Mouse (Mus musculus) limb, embryonic 10.5 days (tissue): ENCODE results near the gene Shld1. TPM values are rescaled to one million over a fixed set of nuclear protein-coding genes. Genes with fewer than 3 reads are reported as not detected.

Experiments
- DNase-seq: peaks from one replicate; pipeline ENCODE4 v3.0.0-alpha.2; 2017; ENCODE audit warnings: low spot score
- H3K27ac ChIP-seq: fragments of 300-500 bp; sonication (generic); 2 replicates; pipeline ENCODE4 v1.5.1; 2016; ENCODE audit warnings: mild to moderate bottlenecking
- H3K27me3 ChIP-seq: fragments of 300-500 bp; sonication (generic); 2 replicates; pipeline ENCODE4 v1.6.1; 2016; ENCODE audit warnings: low read depth, mild to moderate bottlenecking; ENCODE audit not compliant: poor library complexity, severe bottlenecking
- H3K36me3 ChIP-seq: fragments of 300-500 bp; sonication (generic); 2 replicates; pipeline ENCODE4 v1.6.1; 2016; ENCODE audit warnings: mild to moderate bottlenecking, moderate library complexity
- H3K4me1 ChIP-seq: fragments of 300-500 bp; sonication (generic); 2 replicates; pipeline ENCODE4 v1.6.1; 2016
- H3K4me3 ChIP-seq: fragments of 300-500 bp; sonication (generic); 2 replicates; pipeline ENCODE4 v1.5.1; 2016; ENCODE audit warnings: mild to moderate bottlenecking, moderate library complexity
- H3K9me3 ChIP-seq: fragments of 300-500 bp; sonication (generic); replicated peaks from 2 replicates; pipeline ENCODE4 v1.6.1; 2016; ENCODE audit warnings: mild to moderate bottlenecking
- WGBS: fragments of 180-500 bp; shearing (Covaris S2); methylation state at CpG from one replicate; pipeline ENCODE4 v1.1.7; 2016; 5-methylcytosine and 5-hydroxymethylcytosine counted together
- polyA plus RNA-seq: library from polyadenylated mRNA; unstranded; fragments of >200 nt; fragmentation: Nextera tagmentation; extraction: Ambion mirVana; gene quantifications from 2 replicates; pipeline ENCODE4 v1.2.1, GENCODE M21; 2016

Shld1 gene
- polyA plus RNA-seq, 1 experiment from 2014 or later: 17.0 TPM

DNA sequence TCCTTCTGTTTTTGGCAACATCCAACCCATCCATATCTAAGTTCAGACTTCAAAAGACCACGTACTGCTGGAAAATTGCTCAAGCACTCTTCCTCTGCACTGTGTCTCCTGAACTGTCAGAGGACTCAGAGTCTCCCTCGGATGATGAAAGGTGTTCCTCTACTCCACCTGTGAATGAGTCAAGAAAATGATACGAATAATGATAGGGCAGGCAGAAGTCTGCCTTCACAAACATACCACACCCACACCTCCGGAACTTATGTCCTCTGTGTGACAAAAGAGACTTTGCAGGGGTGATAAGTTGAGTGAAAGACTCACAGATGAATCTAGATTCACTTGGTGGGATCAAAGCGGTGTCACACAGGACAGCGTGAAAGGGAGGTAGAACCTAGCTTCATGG lies 17.6 kb upstream of the Shld1 start:
- H3K9me3 ChIP-seq: no peaks in the 10 kb centered on the region
- H3K27me3 ChIP-seq: no peaks in the 10 kb centered on the region
- H3K4me1 ChIP-seq: no peaks in the 10 kb centered on the region
- no peak for DNase-seq
- no peak overlapping the region for H3K27ac ChIP-seq
- no peak overlapping the region for H3K4me3 ChIP-seq
- 77% methylated on average over 6 of the region's 6 CpGs for WGBS
- H3K36me3 ChIP-seq: no peaks in the 10 kb centered on the region

DNA sequence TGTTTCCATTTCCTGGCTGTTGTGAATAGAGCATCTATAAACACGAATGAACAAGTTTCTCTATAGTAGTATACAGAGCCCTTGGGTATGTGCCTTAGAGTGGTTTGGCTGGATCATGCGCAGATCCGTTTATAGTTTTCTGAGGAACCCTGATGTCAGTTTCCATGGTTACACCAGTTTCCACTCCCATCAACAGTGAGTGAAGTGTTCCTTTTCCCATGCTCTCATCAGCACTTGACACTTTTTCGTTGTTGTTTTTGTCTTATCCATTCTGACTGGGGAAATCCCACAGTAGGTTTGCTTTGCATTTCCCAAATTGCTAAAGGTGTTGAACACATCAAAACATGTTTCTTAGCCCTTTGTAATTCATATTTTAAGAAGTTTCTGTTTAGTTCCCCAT lies 16.4 kb upstream of the Shld1 start:
- no peak for DNase-seq
- Histone ChIP-seq H3K4me1 (no peaks in the 10 kb centered on the region), H3K27me3 (no peaks in the 10 kb centered on the region), H3K4me3 (no peak overlapping the region), H3K27ac (no peak overlapping the region), H3K36me3 (no peaks in the 10 kb centered on the region), H3K9me3 (no peaks in the 10 kb centered on the region)
- WGBS: 87% methylated on average over 4 of the region's 4 CpGs

DNA sequence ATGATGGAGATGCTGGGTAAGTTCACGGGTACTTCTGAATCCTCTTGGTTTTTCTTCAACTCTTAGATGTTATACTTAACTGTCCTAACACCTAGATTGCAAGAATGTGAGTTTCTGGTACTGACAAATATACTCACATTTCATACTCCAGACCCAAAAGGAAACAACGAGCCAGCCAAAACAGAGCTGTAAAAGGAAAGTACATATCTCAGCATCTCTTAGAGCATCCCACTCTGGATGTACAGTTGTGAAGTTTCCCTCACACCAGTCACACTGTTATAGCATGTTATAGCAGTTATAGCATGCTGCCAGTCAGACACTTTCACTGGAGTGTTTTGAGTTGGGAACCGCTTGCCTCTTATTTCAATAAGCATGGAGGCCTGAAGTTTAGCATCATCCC lies 14.6 kb upstream of the Shld1 start:
- DNase-seq: no peak
- Histone ChIP-seq H3K27me3 (no peaks in the 10 kb centered on the region), H3K36me3 (no peaks in the 10 kb centered on the region), H3K4me1 (no peaks in the 10 kb centered on the region), H3K9me3 (no peaks in the 10 kb centered on the region), H3K4me3 (no peak overlapping the region), H3K27ac (no peak overlapping the region)
- WGBS: 95% methylated on average over 3 of the region's 3 CpGs

DNA sequence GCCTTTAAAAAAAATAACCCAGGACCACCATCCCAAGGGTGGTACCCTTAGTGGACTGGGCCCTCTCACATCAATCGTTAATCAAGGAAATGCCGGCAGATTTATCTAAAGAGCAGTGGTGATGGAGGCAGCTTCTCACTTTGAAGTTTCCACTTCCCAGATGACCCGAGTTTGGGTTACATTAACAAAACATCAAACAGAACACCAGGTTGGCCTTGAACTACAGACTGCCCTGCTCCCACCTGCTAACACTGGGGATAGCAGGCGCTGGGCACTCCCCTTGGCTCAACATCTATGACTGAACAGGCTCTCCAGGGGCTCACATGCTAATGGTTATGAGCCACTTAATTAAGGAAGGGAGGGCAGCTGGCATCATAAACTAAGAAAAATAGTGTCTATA lies 10.6 kb upstream of the Shld1 start:
- Histone ChIP-seq H3K4me1 (no peaks in the 10 kb centered on the region), H3K36me3 (no peaks in the 10 kb centered on the region), H3K27ac (no peak overlapping the region), H3K27me3 (no peaks in the 10 kb centered on the region), H3K4me3 (no peak overlapping the region), H3K9me3 (no peaks in the 10 kb centered on the region)
- no peak for DNase-seq
- 74% methylated on average over 4 of the region's 4 CpGs for WGBS

DNA sequence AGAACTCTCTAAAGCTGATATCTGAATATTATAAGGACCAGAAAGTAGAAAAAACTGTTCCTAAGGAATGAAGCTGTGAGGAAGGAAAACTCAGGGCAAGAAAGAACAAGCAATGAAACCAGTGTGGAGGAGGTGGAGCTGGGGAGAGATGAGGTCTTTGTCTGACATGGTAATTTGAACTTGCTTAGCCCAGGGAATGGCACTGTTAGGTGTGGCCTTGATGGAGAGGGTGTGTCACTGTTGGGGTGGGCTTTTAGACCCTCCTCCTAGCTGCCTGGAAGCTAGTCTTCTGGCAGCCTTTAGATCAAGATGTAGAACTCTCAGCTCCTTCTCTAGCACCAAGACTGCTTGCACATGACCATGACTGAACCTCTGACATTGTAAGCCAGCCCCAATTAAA lies 1.7 kb upstream of the Shld1 start:
- Histone ChIP-seq H3K27ac (no peak overlapping the region), H3K36me3 (no peaks in the 10 kb centered on the region), H3K4me3 (no peak overlapping the region), H3K4me1 (no peaks in the 10 kb centered on the region), H3K27me3 (no peaks in the 10 kb centered on the region), H3K9me3 (no peaks in the 10 kb centered on the region)
- DNase-seq: no peak

DNA sequence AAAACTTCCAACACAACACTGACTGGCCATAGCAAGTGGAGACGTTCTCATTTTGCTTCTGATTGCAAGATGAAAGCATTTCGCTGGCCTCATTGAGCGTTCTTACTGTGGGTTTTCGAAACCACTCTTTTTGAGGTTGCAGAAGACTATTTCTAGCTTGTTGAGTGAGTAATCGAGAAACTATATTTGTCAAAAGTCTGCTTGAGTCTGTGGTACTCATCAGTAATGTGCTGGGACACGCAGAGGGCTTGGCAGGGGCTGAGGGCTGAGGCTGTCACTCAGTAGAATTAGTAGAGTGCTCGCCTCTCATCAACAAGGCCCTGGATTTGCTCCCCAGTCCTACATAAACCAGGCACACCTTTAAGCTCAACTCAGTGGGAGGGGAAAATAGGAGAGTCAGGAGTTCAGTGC lies 1.9 kb downstream of the Shld1 start:
- H3K4me1 ChIP-seq: no peaks in the 10 kb centered on the region
- H3K27me3 ChIP-seq: no peaks in the 10 kb centered on the region
- DNase-seq: no peak
- H3K4me3 ChIP-seq: no peak overlapping the region
- peaks cover 2% of the 10 kb centered on the region; the same call in 1 of the 2 replicates for H3K36me3 ChIP-seq
- no peaks in the 10 kb centered on the region for H3K9me3 ChIP-seq
- WGBS: 86% methylated on average over 7 of the region's 7 CpGs
- H3K27ac ChIP-seq: no peak overlapping the region

DNA sequence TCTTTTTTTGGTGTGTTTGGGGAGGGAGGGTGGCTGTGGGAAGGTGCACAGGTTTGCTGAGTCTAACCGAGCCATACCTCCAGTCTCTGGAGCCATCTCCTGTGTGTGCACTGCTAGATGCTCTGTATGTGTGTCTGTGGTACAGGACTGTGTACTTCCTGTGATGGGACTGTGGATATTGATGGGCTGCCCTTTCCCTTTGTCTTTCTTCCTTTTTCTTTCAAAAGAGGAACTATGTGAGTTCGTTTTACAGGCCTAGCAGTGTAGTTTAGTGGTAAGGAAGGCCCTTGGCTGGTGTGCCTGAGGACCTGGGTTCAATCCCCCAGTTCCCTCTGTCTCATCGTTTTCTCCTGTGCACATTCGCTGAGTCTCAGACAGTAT lies 2.4 kb downstream of the Shld1 start:
- no peak overlapping the region for H3K27ac ChIP-seq
- H3K9me3 ChIP-seq: no peaks in the 10 kb centered on the region
- H3K4me3 ChIP-seq: no peak overlapping the region
- 83% methylated on average over 4 of the region's 4 CpGs for WGBS
- no peak for DNase-seq
- H3K27me3 ChIP-seq: no peaks in the 10 kb centered on the region
- no peaks in the 10 kb centered on the region for H3K4me1 ChIP-seq
- H3K36me3 ChIP-seq: peaks cover 2% of the 10 kb centered on the region; the same call in 1 of the 2 replicates

DNA sequence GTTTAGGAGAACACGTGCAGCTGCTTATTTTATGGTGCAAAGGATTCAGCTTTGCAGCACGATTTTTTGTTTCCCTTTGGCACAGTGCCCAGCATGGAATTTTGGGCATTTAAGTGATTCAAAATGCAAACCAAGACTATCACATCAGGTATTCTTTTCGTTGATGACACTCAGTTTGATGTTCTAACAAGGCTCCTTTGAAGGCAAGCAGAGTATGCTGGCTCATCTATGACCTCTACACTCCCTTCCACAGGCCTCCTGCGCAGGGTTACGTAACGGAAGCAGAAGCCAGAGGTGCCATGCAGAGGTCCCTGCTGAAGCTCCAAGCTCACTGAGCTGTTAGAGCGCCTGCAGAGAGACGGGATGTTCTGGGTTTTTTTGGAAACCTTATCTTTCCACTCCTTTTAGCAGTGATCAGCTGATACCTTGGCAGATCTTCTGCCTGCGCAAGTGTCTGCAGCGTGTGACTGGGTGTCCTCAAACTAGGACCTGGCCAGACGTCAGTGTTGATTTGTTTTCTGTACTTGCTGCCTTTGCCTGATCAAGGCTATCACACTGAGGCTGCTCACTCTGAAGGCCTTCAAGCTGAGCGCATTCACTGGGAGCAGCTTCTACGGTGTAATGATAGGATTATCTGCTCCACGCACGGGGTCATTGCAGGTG lies 3.0 kb downstream of the Shld1 start:
- no peaks in the 10 kb centered on the region for H3K4me1 ChIP-seq
- WGBS: 88% methylated on average over 15 of the region's 15 CpGs
- H3K4me3 ChIP-seq: no peak overlapping the region
- DNase-seq: no peak
- H3K27me3 ChIP-seq: no peaks in the 10 kb centered on the region
- H3K36me3 ChIP-seq: peaks cover 2% of the 10 kb centered on the region; the same call in 1 of the 2 replicates
- no peaks in the 10 kb centered on the region for H3K9me3 ChIP-seq
- H3K27ac ChIP-seq: no peak overlapping the region

DNA sequence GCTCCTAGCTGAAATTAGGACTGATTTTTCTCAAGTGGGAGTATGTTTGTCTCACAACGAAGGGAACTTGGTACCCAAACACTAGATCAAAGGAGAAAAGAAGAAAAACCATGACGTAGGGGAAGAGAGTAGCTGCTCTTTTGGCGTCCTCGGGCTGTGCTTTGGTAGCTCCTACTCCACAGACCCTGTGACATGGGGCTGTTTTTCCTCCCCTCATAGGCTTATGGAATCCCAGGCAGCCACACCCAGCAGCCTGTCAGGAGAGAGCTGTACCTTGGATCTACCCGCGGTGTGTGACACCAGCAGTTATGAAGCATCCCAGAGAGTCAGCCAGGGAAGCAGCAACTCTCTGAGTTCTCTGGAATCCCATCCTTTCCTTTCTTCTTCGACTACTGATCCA lies 5.0 kb downstream of the Shld1 start:
- Histone ChIP-seq H3K27me3 (no peaks in the 10 kb centered on the region), H3K4me1 (no peaks in the 10 kb centered on the region), H3K27ac (no peak overlapping the region), H3K9me3 (no peaks in the 10 kb centered on the region), H3K36me3 (peaks cover 7% of the 10 kb centered on the region; the same call in 1 of the 2 replicates), H3K4me3 (no peak overlapping the region)
- WGBS: 70% methylated on average over 7 of the region's 7 CpGs
- DNase-seq: no peak

DNA sequence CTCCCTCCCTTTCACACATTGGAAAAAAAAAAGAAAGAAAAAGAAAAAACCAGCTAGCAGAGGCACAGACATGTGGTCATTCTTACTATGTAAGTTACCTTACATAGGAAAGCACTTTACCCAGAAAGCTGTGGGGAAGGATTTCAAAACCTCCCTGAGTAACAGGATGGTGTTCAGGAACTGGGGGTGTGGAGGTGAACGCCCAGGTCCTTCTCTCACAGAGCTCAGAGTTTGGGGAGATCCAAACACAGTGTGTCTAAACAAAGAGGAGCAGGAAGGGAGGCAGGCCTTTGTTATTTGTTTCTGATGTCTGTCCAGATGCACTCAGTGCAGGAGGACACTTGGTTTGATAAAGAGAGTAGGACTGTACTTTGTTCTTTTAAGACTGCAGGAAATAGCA lies 5.6 kb downstream of the Shld1 start:
- Histone ChIP-seq H3K27ac (no peak overlapping the region), H3K27me3 (no peaks in the 10 kb centered on the region), H3K4me1 (peaks cover 1% of the 10 kb centered on the region), H3K4me3 (no peak overlapping the region), H3K9me3 (no peaks in the 10 kb centered on the region), H3K36me3 (peaks cover 7% of the 10 kb centered on the region; the same call in 1 of the 2 replicates)
- no peak for DNase-seq
- WGBS: 66% methylated on average over 1 of the region's 1 CpGs

DNA sequence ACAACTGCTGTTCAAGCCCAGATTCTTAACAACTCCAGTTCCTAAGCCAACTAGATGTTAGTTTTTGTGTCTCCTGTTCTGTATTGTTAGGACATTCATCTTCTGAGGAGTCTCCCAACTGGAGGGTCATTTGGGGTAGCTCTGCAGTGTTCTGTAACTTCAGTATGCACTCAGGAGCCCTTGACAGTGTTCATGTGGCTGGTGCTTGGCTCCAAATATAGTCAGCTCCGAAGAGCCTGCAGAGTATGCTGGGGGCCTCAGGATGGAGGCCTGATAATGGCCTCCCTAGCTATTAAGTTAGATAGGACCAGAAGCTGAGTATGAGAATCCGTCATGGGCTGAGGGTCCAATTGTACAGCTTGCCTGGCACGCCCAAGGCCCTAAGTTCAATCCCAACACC lies 7.2 kb downstream of the Shld1 start:
- no peak for DNase-seq
- Histone ChIP-seq H3K4me3 (no peak overlapping the region), H3K4me1 (peaks cover 6% of the 10 kb centered on the region), H3K9me3 (no peaks in the 10 kb centered on the region), H3K27me3 (no peaks in the 10 kb centered on the region), H3K27ac (no peak overlapping the region), H3K36me3 (peaks cover 7% of the 10 kb centered on the region; the same call in 1 of the 2 replicates)
- 93% methylated on average over 3 of the region's 3 CpGs for WGBS

DNA sequence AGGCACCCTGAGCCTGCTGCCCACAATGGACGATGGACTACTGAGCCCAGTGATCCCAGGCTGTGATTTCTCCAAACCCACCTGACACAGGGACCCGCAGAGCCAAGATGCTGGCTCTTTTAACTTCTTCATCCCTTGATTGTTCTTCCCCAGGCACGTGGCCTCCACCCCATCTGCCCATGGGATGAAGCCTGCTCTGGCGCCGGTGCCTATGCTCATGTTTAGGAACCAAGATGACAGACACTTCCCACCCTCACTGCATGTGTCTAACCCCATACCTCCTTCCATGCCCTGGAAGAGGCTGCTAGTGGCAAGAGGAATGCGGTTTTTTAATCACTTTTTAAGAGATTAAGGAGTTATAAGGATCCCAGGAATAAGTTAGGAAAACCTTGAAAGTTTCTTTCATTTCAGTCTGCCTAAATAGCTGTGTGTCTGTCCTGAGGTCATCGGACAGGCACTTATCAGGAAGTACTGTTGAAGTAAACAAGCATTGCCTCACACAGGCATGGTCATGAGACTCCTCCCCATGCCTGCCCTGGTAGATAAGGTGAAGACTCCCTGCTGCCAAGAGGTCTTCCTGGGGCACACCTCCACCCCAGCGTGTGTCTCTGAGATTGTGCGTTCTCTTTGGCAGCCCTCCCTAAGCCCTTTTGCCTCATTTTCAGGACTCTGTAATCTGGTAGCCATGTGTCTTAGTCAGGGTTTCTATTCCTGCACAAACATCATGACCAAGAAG lies 8.8 kb downstream of the Shld1 start:
- H3K27me3 ChIP-seq: no peaks in the 10 kb centered on the region
- no peak overlapping the region for H3K27ac ChIP-seq
- peaks cover 7% of the 10 kb centered on the region; the same call in 1 of the 2 replicates for H3K36me3 ChIP-seq
- no peak for DNase-seq
- peaks cover 6% of the 10 kb centered on the region for H3K4me1 ChIP-seq
- 89% methylated on average over 9 of the region's 9 CpGs for WGBS
- H3K4me3 ChIP-seq: no peak overlapping the region
- H3K9me3 ChIP-seq: no peaks in the 10 kb centered on the region

DNA sequence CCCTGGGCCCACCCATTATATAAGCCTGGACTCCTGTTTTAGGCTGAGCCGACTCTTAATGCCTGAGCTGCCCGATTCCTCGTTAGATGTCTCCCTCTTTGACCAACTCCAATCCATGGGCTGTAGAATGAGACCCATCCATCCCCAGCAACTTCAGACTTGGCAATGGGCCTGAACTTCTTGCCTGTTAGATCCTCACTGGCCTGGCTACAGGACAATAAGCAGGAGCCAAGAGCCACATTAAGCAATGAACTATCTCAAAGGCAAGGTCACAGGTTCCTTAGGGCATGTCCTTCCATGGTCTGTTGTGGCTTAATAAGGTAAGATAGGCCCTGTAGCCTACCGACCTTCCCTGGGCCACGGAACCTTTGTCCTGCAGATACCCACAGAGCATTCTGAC lies 9.8 kb downstream of the Shld1 start:
- 94% methylated on average over 5 of the region's 5 CpGs for WGBS
- DNase-seq: no peak
- Histone ChIP-seq H3K27me3 (no peaks in the 10 kb centered on the region), H3K4me3 (no peak overlapping the region), H3K4me1 (peaks cover 6% of the 10 kb centered on the region), H3K9me3 (no peaks in the 10 kb centered on the region), H3K27ac (no peak overlapping the region), H3K36me3 (peaks cover 7% of the 10 kb centered on the region; the same call in 1 of the 2 replicates)
